Mouse (Mus musculus) spleen, adult 2 months (tissue): ENCODE data around the gene Rbfox1.

ENCODE experiments used
- CTCF ChIP-seq: fragments of 200-500 bp; IDR thresholded peaks from 2 replicates; pipeline ENCODE4 v1.5.1; 2011; ENCODE audit warnings: mild to moderate bottlenecking, inconsistent platforms; ENCODE audit not compliant: insufficient read depth, insufficient read length, insufficient replicate concordance; ENCODE audit errors: extremely low read depth
- POLR2A ChIP-seq: fragments of 200-500 bp; IDR thresholded peaks from 2 replicates; pipeline ENCODE4 v1.6.1; 2011; ENCODE audit warnings: low read depth, low read length, inconsistent platforms

DNA sequence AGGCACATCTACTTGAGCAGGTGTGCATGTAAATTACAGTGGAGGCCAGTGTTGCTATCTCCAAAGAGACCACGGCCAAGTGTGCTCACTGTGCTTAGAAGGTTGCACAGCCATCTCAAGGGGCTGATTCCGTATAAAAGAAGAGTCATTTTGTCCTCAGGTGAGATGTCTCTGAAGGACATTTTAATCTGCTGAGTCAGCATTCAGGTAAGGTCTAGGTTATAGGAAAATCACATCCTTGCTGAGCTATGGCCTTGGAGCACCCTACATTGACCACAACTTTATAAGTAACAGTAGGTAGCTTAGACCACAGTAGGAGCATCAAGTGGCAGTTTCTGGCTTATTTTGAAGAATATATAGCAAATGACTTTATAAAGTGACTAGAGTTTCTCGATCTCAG, 848.3 kb downstream of the Rbfox1 start:
- TF ChIP-seq POLR2A = no peak
- TF ChIP-seq CTCF = no peak
